Mouse (Mus musculus): ENCODE measurements at regions not wholly inside any gene's neighbourhood (a gene's known extent, or its start where the extent isn't known, plus 50 kb on each side); places are given as distances from the start of the nearest gene placed in this dataset.

DNA sequence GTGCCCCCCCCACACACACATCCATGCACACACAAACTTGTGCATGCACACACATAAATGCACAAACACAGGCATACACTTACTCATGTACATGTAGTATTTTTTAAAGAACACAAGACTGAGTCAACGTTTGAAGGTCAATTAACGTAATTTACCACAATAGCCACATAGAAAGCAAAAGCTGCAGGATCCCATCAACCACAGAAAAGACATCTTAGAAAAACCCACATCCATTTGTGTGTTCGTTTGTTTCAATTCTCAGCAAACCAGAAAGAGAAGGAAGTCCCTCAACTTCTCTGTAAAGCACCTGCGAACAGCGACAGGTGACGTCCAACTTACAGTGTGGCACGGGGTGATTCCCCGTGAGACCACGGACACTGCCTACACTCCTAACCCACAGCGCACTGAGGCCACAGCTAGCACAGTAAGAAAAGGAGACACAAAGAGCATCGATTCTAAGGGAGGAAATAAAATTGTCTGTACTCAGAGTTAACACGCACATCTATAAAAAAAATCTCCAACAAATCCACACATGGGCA lies 53.8 kb downstream of the Dio3 start:
- no peak for DNase-seq
- intact Hi-C loops (cut with DNase I): no loop called here

DNA sequence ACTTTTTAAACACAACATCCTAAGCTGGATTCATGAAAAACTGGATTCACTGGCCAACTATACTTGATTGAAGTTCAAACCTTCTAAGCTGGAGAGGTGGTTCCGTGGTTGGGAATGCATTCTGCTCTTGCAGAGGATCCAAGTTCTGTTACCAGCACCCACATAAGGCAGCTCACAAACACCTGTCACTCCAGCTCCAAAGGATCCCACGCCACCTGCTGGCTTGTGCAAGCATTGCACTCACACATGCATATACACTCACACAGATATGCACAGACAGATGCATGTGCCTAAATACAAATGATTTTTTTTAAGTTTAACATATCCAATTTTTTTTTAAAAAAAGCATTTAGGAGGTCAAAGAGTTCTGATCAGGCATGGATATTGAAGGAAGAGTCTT lies 55.7 kb downstream of the Dio3 start:
- no peak for DNase-seq
- intact Hi-C loops (cut with DNase I): no loop called here

DNA sequence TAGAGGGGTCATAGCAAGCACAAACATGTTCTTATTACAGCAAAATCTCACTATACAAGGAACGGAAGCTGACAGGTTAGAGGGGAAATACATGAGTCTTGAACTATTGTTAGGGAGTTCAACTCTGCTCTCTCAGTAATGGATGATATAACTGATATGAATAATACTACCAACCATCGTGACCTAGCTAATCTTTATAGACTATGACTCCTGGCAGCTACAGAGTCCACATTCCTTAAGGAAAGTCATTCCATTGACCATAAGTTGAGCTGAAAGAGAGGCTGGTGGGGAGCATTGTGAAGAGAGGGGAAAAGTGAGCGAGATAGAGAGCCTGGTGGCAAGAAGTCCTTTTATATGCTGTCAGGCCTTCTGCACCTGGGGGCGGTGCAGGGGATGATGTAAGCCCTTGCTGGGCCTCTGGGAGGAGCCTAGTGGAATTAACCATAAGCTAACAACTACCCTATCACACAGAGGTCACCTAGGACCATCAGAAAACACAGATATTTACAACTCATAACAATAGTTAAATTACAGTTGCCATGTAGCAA lies 65.5 kb downstream of the Dio3 start:
- intact Hi-C loops (cut with DNase I): no loop called here
- no peak for DNase-seq

DNA sequence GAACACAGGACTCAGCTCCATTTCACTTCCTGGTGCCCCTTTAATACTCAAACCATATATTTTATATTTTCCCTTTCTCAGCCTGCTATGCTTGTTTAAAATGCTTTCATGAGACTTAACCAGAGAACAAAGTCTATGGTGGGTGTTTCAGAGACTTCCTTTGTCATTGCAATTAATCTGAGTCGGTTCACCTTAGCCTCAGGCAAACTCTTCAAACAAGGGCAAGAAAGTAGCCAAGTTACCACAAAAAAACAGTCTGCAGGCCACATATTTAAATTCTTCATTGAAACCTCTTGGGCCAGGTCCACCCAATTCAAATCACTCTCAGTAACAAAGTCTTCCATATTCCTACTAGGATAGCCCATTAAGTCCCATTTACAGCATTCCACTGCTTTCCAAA lies 70.8 kb downstream of the Dio3 start:
- no peak for DNase-seq
- intact Hi-C loops (cut with DNase I): no loop called here

DNA sequence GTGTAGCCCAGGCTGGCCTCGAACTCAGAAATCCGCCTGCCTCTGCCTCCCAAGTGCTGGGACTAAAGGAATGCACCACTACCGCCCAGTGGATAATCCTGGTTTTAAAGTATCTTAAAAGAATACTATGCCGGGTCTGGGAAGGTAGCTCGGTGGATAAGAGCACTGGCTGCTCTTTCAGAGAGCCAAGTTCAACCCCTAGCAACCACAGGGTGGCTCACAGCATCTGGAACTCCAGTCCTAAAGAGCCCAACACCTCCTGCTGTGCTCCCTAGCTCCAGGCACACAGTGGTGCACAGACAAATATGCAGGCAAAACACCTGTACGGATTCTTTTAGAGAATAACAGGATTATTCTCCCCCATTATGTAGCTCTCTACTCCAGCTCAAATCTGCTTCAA lies 77.0 kb downstream of the Dio3 start:
- intact Hi-C loops (cut with DNase I): no loop called here
- DNase-seq: no peak

DNA sequence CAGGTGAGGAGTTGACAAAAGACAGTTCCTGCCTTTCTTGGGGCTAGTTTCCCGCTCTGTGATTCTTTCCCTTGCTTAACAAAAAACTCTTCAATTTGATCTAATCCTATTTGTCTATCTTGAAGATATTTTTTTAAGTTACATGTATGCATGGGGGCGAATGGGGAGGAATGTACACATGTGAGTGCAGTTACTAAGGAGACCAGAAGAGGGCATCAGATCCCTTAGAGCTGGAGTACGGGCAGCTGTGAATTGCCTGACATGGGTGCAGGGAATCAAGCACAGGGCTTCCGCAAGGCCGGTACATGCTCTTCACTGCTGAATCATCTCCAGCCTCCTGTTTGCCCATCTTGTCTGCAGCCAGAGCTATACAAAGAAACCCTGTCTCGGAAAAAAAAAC lies 79.8 kb upstream of the Ppp2r5c start:
- no peak for DNase-seq
- intact Hi-C loops (cut with DNase I): no loop called here

DNA sequence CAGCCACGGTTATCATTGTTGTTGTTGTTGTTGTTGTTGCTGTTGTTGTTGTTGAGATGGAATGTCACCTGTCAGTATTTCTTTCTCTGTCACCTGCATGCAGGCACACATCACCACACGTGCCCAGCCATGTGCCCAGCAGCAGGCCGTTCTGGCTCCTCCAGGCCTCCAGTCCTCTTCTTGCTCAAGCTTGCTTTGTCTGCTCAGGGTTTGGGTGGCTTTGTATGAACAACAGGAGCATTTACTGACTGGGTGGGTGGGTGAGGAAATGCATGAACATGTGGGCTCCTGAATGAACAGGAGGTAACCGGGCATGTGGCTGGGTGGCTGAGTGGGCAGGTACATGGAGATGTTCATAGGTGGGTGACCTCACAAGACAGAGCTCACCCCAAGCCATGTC lies 79.1 kb upstream of the Ppp2r5c start:
- intact Hi-C loops (cut with DNase I): no loop called here
- no peak for DNase-seq

DNA sequence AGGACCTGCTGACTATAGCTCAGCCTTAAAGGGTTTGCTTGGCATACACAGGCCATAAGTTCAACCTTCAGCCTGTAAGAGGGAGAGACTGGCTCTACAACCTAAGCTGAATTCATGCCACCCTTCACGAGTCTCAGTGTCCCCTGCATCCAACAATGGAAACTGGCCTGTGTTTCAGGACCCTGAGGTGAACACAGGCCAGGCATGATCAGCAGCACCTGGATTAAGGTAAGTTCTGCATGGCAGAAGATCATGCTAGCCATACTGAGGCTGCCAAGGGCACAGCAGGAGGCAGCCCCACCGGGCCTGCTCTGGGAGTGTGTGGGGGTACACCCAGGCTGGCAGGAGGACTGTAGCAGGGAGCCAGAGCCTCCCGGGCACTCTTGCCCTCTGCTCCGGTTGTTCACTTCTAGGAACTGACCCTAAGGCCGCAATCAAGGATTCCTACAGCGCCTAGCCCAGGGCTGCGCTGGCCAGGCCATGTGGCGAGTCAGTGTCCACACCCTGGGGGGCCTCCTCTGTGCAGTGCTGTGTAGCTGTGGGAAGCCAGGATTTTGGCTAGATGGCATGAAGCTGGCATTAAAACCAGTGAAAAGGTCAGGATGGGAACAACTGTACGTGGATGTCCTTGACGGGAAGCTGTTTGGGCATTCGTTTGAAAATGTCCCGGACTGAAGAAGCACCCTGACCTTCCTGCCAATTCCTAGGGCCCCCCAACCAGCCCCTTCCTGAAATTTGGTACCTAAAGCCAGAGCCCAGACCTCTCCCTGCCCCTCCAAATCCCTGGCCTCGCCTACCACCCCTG lies 74.8 kb upstream of the Ppp2r5c start:
- no peak for DNase-seq
- intact Hi-C loops (cut with DNase I): loop anchor here (5.0 to 10.0 kb wide), 2 partner anchors 337 to 1470 kb away; no protein-coding TSS in a partner anchor

DNA sequence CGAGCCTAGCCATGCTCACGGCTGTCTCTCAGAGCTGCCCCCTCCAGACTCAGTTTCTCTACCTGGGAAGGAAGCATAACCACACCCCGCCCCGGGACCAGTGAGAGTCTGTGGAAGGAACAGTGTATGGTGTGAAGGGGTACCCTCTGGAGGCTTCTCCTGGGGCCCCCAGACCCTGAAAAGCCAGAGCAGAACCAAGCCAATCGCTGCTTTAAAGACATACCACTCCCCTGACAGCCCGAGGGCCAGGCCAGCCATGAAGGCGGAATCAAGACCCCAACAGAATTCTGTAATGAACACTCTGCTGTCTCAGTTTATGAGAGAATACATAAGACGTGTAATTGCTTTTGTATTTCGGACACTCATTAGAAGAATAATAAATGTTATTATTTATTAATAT lies 73.9 kb upstream of the Ppp2r5c start:
- no peak for DNase-seq
- intact Hi-C loops (cut with DNase I): loop anchor here (1.0 to 10.0 kb wide), 3 partner anchors 338 to 1471 kb away; no protein-coding TSS in a partner anchor

DNA sequence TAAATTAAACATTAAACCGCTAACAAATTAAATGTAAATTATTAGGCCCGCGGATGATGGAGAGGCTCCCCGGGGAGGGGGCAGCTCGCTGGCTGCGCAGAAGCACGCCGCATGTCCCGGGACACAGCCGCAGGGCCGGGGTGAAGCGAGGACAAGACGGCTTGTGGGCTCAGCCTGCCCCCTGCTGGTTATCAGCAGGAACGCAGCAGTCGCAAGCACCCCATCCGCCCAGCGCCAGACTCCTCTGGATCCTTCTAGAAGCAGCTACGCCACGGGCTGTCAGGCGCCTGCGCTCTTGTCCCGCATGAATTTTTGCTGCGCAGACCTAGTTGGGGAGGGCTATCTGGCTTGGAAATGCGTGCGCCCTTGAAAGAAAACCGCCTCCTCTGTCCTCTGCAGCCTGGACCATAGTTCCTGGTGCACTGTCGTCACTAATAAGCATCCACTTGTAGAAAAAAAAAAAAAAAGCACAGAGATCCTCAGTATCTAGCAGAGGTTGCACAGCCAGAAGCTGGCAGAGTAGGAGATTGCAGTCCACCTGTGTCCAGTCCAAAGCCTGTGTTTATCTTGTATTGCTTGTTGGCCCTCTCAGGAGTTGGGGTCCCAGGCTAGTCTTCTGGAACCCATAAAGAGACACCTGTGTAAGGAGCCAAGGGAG lies 73.4 kb upstream of the Ppp2r5c start:
- intact Hi-C loops (cut with DNase I): loop anchor here (1.0 to 10.0 kb wide), 3 partner anchors 339 to 1471 kb away; no protein-coding TSS in a partner anchor
- peak; percentile 88 to 93 for DNase-seq

DNA sequence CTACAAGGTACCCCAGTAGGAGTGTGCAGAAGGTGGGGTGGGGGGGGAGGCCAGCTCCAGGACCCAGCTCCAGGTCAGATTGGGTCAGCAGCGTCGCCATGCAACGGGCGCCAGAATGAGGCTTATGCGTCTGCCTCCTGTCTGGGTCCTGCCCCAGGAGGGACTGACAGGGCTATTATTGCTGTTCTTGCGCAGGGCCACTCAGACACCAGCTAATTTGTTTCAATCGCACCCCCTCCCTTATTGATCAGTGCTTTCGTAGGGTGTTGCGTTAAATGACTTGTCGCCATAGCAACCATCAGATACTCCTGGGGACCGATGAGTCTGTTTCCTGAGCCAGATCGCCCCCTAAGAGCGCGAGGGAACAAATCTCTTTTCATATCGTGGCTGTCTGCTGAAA lies 71.8 kb upstream of the Ppp2r5c start:
- no peak for DNase-seq
- intact Hi-C loops (cut with DNase I): loop anchor here (10.0 kb wide), 1 partner anchor 340 kb away; no protein-coding TSS in a partner anchor

DNA sequence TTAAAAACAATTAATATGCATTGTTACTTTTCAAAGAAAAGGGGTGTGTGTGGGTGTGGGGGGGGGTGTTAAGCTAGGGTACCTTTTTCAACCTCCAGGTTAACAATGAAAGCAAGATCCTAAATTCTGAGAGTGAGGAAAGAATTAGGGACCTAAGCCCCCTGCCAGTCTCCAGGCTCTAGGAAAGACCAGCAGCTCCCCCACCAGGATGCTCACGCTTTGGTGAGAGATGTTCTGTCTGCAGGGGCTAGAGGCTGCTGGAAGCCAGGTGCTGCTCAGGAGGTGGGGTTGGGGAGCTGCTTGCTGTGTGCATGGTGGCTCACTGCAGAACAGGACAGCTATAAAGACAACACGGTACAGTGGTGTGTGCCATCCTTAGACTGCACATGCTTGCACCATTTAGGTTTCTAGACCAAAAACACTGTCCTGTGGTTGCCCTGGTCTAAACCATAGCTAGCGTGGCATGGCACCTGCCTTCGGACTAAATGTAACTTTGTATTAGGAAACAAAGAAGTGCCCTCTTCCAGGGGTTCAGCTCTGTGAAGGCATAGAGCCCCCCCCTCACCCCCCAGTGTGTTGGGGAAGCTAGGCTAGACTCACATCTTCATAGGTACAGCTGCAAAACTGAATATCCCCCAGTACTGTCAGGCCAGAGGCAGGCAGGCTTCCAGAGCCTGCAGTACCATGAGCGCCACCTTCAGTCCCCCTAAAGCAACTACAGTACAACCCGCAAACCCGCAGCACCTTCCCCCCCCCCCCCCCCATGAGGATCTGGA lies 70.7 kb upstream of the Ppp2r5c start:
- DNase-seq: peak in 1 of 2 experiments; percentile 25
- intact Hi-C loops (cut with DNase I): loop anchor here (10.0 kb wide), 1 partner anchor 341 kb away; no protein-coding TSS in a partner anchor

DNA sequence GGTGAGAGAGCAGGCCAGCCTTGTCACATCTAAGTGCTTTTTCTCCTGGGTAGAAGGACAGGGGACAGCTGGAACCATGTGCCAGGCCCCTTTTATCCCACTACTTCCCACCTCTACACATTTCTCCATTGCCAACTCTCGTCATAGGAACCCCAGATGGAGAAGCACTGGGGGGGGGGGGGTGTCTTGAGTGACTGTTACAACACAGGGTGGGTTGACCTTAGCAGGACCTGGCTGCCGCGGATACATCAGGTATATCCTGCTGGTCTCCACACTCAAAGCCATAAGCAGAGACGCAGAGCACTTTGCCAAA lies 70.1 kb upstream of the Ppp2r5c start:
- intact Hi-C loops (cut with DNase I): loop anchor here (10.0 kb wide), 1 partner anchor 342 kb away; no protein-coding TSS in a partner anchor

DNA sequence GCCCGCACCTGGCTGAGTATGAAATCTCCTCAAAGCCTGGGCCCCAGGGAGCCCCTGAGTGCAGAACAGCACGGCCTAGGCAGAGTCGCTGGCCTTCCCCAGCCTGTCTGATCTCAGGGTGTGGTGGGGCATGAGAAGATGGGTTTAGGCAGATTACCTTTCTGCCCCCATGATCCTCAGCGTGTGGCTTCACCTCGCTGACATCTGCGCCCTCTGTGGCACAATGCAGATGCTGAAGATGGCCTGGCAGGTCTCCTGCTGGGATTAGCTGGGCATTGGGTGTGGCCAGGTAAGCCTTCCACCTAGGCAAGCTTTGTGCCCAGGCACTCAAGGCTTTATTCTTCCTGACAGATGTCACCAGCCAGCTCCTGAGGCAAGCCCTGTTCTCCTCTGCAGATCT lies 69.6 kb upstream of the Ppp2r5c start:
- no peak for DNase-seq
- intact Hi-C loops (cut with DNase I): loop anchor here (10.0 kb wide), 1 partner anchor 343 kb away; no protein-coding TSS in a partner anchor

More for the DNA sequence above, 70.1 kb upstream of the Ppp2r5c start:
- DNase-seq: no peak

DNA sequence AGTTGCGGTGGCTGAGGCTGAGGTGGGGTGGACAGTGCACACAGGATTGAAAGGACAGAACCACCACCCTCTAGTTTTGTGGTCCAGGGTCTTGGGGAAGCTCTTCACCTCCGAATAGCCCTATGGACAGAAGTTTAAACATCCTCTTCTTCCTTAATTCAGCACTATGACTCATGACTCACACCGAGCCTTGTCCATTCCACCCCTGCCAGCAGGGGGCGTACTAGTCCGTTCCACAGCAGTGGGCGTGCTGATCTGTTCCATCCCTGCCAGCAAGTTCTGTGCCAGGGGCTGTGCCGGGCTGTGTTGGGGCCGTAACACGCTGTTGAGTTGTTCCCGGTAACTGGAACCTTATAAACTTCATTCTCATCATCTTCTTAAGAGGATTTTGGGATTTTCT lies 69.2 kb upstream of the Ppp2r5c start:
- DNase-seq: peak; percentile 30 to 49
- intact Hi-C loops (cut with DNase I): loop anchor here (10.0 kb wide), 1 partner anchor 343 kb away; no protein-coding TSS in a partner anchor

DNA sequence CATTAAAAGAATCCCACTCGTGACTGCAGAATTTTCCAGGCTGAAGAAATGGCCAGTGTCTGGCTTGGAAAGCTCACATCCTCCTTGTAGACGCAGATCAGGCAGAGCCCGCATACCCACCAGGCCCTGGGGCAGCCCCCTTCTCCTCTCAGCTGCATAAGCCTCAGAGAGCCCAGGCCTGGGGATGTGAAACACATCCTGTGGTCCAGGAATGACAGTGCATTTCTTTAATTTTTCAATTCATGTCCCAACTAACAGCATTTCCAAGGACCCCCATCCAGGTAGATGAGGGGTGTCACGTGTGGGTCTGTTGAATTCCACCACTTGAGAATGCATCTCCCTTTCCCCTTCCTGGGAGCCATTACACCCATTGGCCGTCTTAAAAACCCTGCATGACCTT lies 68.6 kb upstream of the Ppp2r5c start:
- intact Hi-C loops (cut with DNase I): loop anchor here (10.0 kb wide), 1 partner anchor 344 kb away; no protein-coding TSS in a partner anchor

DNA sequence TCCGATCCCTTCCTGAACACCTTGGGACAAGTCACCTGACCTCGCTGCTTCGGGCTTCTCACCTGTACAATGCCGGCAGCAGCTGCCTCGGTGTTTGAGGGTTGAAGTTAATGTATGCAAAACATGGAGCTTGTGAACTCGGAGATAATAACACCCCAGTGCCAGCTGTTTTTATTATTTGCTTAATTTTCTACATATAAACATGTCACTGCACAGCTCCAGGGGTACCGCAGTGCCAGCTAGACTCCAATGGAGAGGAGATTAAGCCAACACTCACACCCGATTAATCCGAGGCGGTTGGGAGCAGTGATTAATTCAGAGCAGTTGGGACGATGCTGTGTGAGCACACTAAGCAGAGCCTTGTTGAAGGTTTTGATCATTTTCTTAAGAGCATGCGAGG lies 67.2 kb upstream of the Ppp2r5c start:
- no peak for DNase-seq
- intact Hi-C loops (cut with DNase I): loop anchor here (10.0 kb wide), 1 partner anchor 345 kb away; no protein-coding TSS in a partner anchor

More for the DNA sequence above, 68.6 kb upstream of the Ppp2r5c start:
- DNase-seq: no peak

DNA sequence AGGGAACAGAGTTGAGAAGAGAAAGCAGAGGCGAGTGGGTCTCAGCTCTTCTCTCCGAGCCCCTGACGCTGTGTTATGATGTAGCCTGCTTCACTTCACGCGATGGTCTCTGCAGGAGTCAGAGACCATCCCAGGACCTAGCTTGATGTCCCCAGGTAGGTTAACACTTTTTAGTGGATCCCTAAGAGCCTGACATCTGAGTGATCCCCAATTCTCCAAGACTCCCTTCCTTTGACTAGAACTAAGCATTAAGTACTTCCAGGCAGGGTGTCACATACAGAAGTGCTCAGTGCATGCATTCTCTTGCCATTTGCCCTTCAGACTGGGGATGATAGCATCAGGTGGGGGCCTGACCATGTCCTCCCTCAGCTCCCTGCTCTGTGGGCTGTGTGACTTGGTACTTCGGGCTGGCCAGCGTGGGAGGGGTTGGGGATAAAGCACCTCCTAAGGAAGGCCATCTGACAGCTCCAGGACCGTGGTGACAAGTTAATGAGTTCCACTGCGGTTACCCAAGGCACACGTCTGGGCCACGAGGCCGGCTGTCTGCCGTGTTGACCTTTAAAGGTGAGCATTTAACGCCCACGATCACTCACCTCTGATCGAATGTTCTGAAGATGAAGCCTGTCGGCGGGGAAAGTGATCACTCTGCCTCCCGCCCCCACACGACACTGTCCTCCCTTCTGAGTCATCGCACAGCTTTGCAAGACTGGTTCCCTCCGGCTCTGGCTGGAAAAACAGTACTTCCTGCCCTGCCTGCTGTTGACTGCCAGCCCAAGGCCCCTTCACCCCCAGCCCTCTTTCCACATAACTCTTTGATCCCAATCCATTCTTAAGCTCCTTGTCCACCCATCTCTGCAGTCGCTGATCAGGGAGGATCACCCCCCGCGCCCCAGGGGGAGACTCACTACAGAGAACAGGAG lies 65.8 kb upstream of the Ppp2r5c start:
- DNase-seq: peak; percentile 7 to 25
- intact Hi-C loops (cut with DNase I): no loop called here

DNA sequence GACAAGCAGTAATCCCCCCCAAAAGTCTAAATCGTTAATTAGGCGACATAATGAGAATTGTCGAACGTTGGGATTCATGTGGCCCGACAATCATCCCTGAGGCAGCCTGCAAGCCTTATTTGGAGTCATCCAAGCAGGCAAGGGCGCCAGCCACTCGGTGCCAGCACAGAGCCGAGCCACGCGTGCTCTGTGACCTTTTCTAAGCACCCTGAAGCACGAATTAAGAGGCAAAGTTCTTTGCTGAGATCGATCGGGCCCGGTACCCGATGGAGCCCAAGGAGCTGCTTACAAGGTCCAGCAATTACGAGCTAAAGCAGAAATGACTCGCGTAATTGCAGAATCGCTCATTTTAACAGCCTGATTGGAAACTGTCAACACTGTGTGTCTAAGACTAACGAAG lies 61.9 kb upstream of the Ppp2r5c start:
- DNase-seq: no peak
- intact Hi-C loops (cut with DNase I): no loop called here

All from heart, postnatal 14 days (tissue).